9 mouse cellular contexts compared by ENCODE assay signal in genomic region chr3:101163160-101163990, GRCm38 (mm10). TPM values are rescaled to one million over a fixed set of nuclear protein-coding genes. Genes with fewer than 3 reads are reported as not detected.
DNase-seq lines count a peak whose midpoint lies in the region; ATAC-seq lines count a peak whose summit lies in the region.
"Had no signal": no experiment of that assay in that cellular context is flagged by ENCODE, and none has a peak within 500 bp of the region (broad histone marks: within the 10 kb centered on the region; RNA-seq: fewer than 3 reads in every experiment).

No protein-coding gene starts in this region.

- H3K36me3 ChIP-seq in midbrain, embryonic 14.5 days (ENCODE audit: control insufficient read depth, insufficient read depth, low read length) = no peaks in the 10 kb centered on the region
- H3K36me3 ChIP-seq in midbrain, embryonic 10.5 days = no peaks in the 10 kb centered on the region
- H3K36me3 ChIP-seq in embryonic facial prominence, embryonic 11.5 days (replicated peaks; ENCODE audit: control insufficient read depth, insufficient read depth, low read depth, low read length) = no peaks in the 10 kb centered on the region
- H3K36me3 ChIP-seq in neural tube, embryonic 15.5 days = no peaks in the 10 kb centered on the region

- H3K27me3 ChIP-seq in midbrain, embryonic 14.5 days (ENCODE audit: control insufficient read depth, insufficient read depth, low read length) = no peaks in the 10 kb centered on the region
- peaks cover 12% of the 10 kb centered on the region; the same call in 1 of the 2 replicates for H3K27me3 ChIP-seq in midbrain, embryonic 10.5 days (ENCODE audit: low read depth, poor library complexity, severe bottlenecking)
- H3K27me3 ChIP-seq in embryonic facial prominence, embryonic 11.5 days (ENCODE audit: control insufficient read depth, insufficient read depth, low read length) = no peaks in the 10 kb centered on the region
- no peaks in the 10 kb centered on the region for H3K27me3 ChIP-seq in neural tube, embryonic 15.5 days (replicated peaks)

- H3K27ac ChIP-seq in midbrain, embryonic 14.5 days (replicated peaks; ENCODE audit: low read depth, low read length) = peak overlapping the region; percentile 1; the same call in 1 of the 2 replicates
- no peak overlapping the region for H3K27ac ChIP-seq in midbrain, embryonic 10.5 days (replicated peaks)
- H3K27ac ChIP-seq in embryonic facial prominence, embryonic 11.5 days (replicated peaks; ENCODE audit: low read depth, low read length) = 0 out of 2 replicates have a peak overlapping the region, but pooled peaks have one; percentile 32
- H3K27ac ChIP-seq in neural tube, embryonic 15.5 days (replicated peaks) = peak overlapping the region; percentile 70

- DNase-seq in gastrocnemius, adult 18-20 months (ENCODE audit: low spot score) = peak; percentile 10
- DNase-seq in gastrocnemius, postnatal 25 days = no peak
- DNase-seq in midbrain, embryonic 14.5 days = no peak
- no peak for DNase-seq in midbrain, embryonic 10.5 days (ENCODE audit: low spot score)
- no peak for DNase-seq in embryonic facial prominence, embryonic 11.5 days (ENCODE audit: low spot score)
- DNase-seq in cerebellum, adult 11-12 months = no peak
- no peak for DNase-seq in cerebellum, adult 11 months

- 44% methylated on average over 16 of the region's 16 CpGs for WGBS in midbrain, embryonic 14.5 days
- WGBS in midbrain, embryonic 10.5 days = 42% methylated on average over 16 of the region's 16 CpGs
- WGBS in embryonic facial prominence, embryonic 11.5 days = 24% methylated on average over 16 of the region's 16 CpGs
- WGBS in neural tube, embryonic 15.5 days = 38% methylated on average over 16 of the region's 16 CpGs

- H3K4me1 ChIP-seq in midbrain, embryonic 14.5 days (ENCODE audit: control insufficient read depth, insufficient read depth, low read length) = peaks cover 18% of the 10 kb centered on the region
- H3K4me1 ChIP-seq in midbrain, embryonic 10.5 days = peaks cover 41% of the 10 kb centered on the region
- peaks cover 7% of the 10 kb centered on the region for H3K4me1 ChIP-seq in embryonic facial prominence, embryonic 11.5 days (ENCODE audit: control insufficient read depth, insufficient read depth, low read length)
- peaks cover 28% of the 10 kb centered on the region for H3K4me1 ChIP-seq in neural tube, embryonic 15.5 days

- H3K9ac ChIP-seq in midbrain, embryonic 14.5 days (replicated peaks; ENCODE audit: low read length) = no peak overlapping the region
- no peak overlapping the region for H3K9ac ChIP-seq in embryonic facial prominence, embryonic 11.5 days (replicated peaks; ENCODE audit: low read length)
- H3K9ac ChIP-seq in neural tube, embryonic 15.5 days (replicated peaks) = no peak overlapping the region

- no peaks in the 10 kb centered on the region for H3K9me3 ChIP-seq in midbrain, embryonic 14.5 days (ENCODE audit: control insufficient read depth, low read length)
- H3K9me3 ChIP-seq in midbrain, embryonic 10.5 days (replicated peaks) = no peaks in the 10 kb centered on the region
- no peaks in the 10 kb centered on the region; the same call in 1 of the 2 replicates for H3K9me3 ChIP-seq in embryonic facial prominence, embryonic 11.5 days (replicated peaks; ENCODE audit: control insufficient read depth, low read length)
- no peaks in the 10 kb centered on the region for H3K9me3 ChIP-seq in neural tube, embryonic 15.5 days (replicated peaks)

- H3K4me2 ChIP-seq in midbrain, embryonic 14.5 days (ENCODE audit: low read length) = 0 out of 2 replicates have a peak overlapping the region, but pooled peaks have one; percentile 4
- H3K4me2 ChIP-seq in embryonic facial prominence, embryonic 11.5 days (ENCODE audit: low read depth, low read length) = no peak overlapping the region
- H3K4me2 ChIP-seq in neural tube, embryonic 15.5 days = peak overlapping the region; percentile 26

- no peak overlapping the region for H3K4me3 ChIP-seq in midbrain, embryonic 14.5 days (replicated peaks; ENCODE audit: low read depth, low read length)
- no peak overlapping the region for H3K4me3 ChIP-seq in midbrain, embryonic 10.5 days
- no peak overlapping the region for H3K4me3 ChIP-seq in embryonic facial prominence, embryonic 11.5 days (ENCODE audit: low read depth, low read length)
- no peak overlapping the region for H3K4me3 ChIP-seq in neural tube, embryonic 15.5 days (replicated peaks)

- ATAC-seq in midbrain, embryonic 14.5 days (ENCODE audit: low FRiP score, low TSS enrichment) = no peak
- no peak for ATAC-seq in embryonic facial prominence, embryonic 11.5 days (replicated peaks; ENCODE audit: insufficient number of reproducible peaks, low FRiP score, low TSS enrichment, low read depth)
- ATAC-seq in neural tube, embryonic 15.5 days (ENCODE audit: low FRiP score) = peak; percentile 46; the same call in 1 of the 2 replicates

RNA-seq across cellular contexts. Expression of gene Ptgfrn, which starts 53.3 kb away (rescaled TPM):
- total RNA-seq in gastrocnemius, adult 18-20 months (2021) = 1 to 10 TPM; 6.7 to 8.5 TPM
- total RNA-seq in gastrocnemius, postnatal 25 days (2021) = 10 to 100 TPM; 14.9 to 17.0 TPM
- 4.0 and 4.2 TPM in 2 replicates for polyA plus RNA-seq in midbrain, embryonic 14.5 days (2014; fragmentation: Nextera tagmentation; extraction: Ambion mirVana)
- polyA plus RNA-seq in midbrain, embryonic 10.5 days (2016; fragmentation: Nextera tagmentation; extraction: Ambion mirVana) = 1.9 TPM in 2 replicates
- polyA plus RNA-seq in embryonic facial prominence, embryonic 11.5 days (2014; fragmentation: Nextera tagmentation; extraction: Ambion mirVana) = 4.8 and 6.5 TPM in 2 replicates
- 3.0 TPM in 2 replicates for polyA plus RNA-seq in neural tube, embryonic 15.5 days (2015; fragmentation: Nextera tagmentation; extraction: Ambion mirVana)
- total RNA-seq: MEL had no signal
